11 mouse cellular contexts compared by ENCODE assay signal in the genomic region with DNA sequence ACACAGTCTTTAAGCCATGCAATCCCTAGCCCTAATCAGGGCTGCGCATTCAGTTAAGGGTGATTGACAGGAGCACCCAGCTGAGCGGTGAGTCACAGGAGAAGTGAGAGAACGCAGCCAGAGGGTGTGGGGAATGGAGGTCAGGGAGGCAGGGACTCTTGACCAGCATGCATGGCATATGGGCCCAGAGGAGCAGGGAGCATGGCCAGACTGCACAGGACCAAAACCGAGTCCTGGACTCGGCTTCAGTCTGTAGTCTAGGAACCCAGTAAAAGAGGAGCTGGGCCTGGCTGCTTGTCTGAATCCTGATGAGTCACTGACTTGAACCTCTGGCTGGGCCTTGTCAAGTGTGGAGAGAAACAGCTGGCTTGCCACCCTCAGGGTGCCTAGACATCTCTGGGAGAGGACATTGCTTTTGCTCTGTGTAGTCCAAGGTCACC.
DNase-seq lines count a peak whose midpoint lies in the region; ATAC-seq and TF ChIP-seq lines count a peak whose summit lies in the region.
"Had no signal": no experiment of that assay in that cellular context is flagged by ENCODE, and none has a peak within 500 bp of the region (broad histone marks: within the 10 kb centered on the region; RNA-seq: fewer than 3 reads in every experiment).

No protein-coding gene starts in this region.

- H3K4me1 ChIP-seq in intestine, embryonic 14.5 days (replicated peaks; ENCODE audit: control insufficient read depth, insufficient read depth, low read length), result no peaks in the 10 kb centered on the region
- H3K4me1 ChIP-seq in intestine, postnatal 0 days (replicated peaks; ENCODE audit: control insufficient read depth, insufficient read depth, low read length), result no peaks in the 10 kb centered on the region
- peaks cover 10% of the 10 kb centered on the region for H3K4me1 ChIP-seq in heart, embryonic 12.5 days (replicated peaks)
- H3K4me1 ChIP-seq: liver, embryonic 13.5 days had no signal

- H3K4me3 ChIP-seq in intestine, embryonic 14.5 days (ENCODE audit: low read depth, low read length), result no peak overlapping the region
- H3K4me3 ChIP-seq in intestine, postnatal 0 days (ENCODE audit: low read depth, low read length), result no peak overlapping the region
- H3K4me3 ChIP-seq in heart, embryonic 12.5 days, result no peak overlapping the region
- H3K4me3 ChIP-seq: forebrain, embryonic 10.5 days; liver, embryonic 13.5 days had no signal

- peak; percentile 66; the same call in 1 of the 2 replicates for ATAC-seq in intestine, embryonic 14.5 days (replicated peaks; ENCODE audit: low FRiP score, low TSS enrichment, low read depth)
- ATAC-seq in intestine, postnatal 0 days, result no peak
- ATAC-seq in erythroblast, adult 5-6 weeks (replicated peaks; ENCODE audit: low FRiP score, poor library complexity, severe bottlenecking), result no peak
- no peak; the same call in 1 of the 2 replicates for ATAC-seq in heart, embryonic 12.5 days (ENCODE audit: insufficient number of reproducible peaks, low FRiP score)

- TF ChIP-seq CTCF in intestine, postnatal 0 days (IDR thresholded peaks at IDR 0.05; ENCODE audit: low read depth), result no peak

- no peaks in the 10 kb centered on the region for H3K27me3 ChIP-seq in intestine, embryonic 14.5 days (replicated peaks; ENCODE audit: control insufficient read depth, insufficient read depth, low read length)
- no peaks in the 10 kb centered on the region for H3K27me3 ChIP-seq in intestine, postnatal 0 days (replicated peaks; ENCODE audit: control insufficient read depth, insufficient read depth, low read length)
- no peaks in the 10 kb centered on the region; the same call in 1 of the 2 replicates for H3K27me3 ChIP-seq in heart, embryonic 12.5 days (replicated peaks)
- H3K27me3 ChIP-seq: liver, embryonic 13.5 days had no signal

- no peak overlapping the region for H3K4me2 ChIP-seq in intestine, embryonic 14.5 days (ENCODE audit: low read length)
- no peak overlapping the region for H3K4me2 ChIP-seq in intestine, postnatal 0 days (replicated peaks; ENCODE audit: low read depth)
- H3K4me2 ChIP-seq in heart, embryonic 12.5 days, result no peak overlapping the region
- H3K4me2 ChIP-seq: heart, embryonic 11.5 days; liver, embryonic 13.5 days had no signal

- H3K9me3 ChIP-seq in intestine, embryonic 14.5 days (ENCODE audit: control insufficient read depth, low read length), result no peaks in the 10 kb centered on the region
- no peaks in the 10 kb centered on the region for H3K9me3 ChIP-seq in intestine, postnatal 0 days (ENCODE audit: control insufficient read depth)
- no peaks in the 10 kb centered on the region for H3K9me3 ChIP-seq in heart, embryonic 12.5 days (replicated peaks)
- H3K9me3 ChIP-seq: forebrain, embryonic 10.5 days; liver, embryonic 13.5 days had no signal

- 66% methylated on average over 5 of the region's 5 CpGs for WGBS in intestine, embryonic 14.5 days
- WGBS in intestine, postnatal 0 days, result 55% methylated on average over 5 of the region's 5 CpGs
- 34% methylated on average over 5 of the region's 5 CpGs for WGBS in heart, embryonic 12.5 days

- no peak overlapping the region for H3K9ac ChIP-seq in intestine, embryonic 14.5 days (ENCODE audit: low read length)
- no peak overlapping the region for H3K9ac ChIP-seq in intestine, postnatal 0 days (ENCODE audit: low read depth, low read length)
- no peak overlapping the region for H3K9ac ChIP-seq in heart, embryonic 12.5 days
- H3K9ac ChIP-seq: liver, embryonic 13.5 days had no signal

- H3K27ac ChIP-seq in intestine, embryonic 14.5 days (ENCODE audit: low read depth), result no peak overlapping the region
- no peak overlapping the region for H3K27ac ChIP-seq in intestine, postnatal 0 days (ENCODE audit: low read depth, low read length)
- no peak overlapping the region for H3K27ac ChIP-seq in heart, embryonic 12.5 days (ENCODE audit: poor library complexity, severe bottlenecking)
- H3K27ac ChIP-seq: forebrain, embryonic 10.5 days; liver, embryonic 13.5 days had no signal

- no peaks in the 10 kb centered on the region for H3K36me3 ChIP-seq in intestine, embryonic 14.5 days (ENCODE audit: control insufficient read depth, insufficient read depth, low read length)
- no peaks in the 10 kb centered on the region for H3K36me3 ChIP-seq in intestine, postnatal 0 days (ENCODE audit: control insufficient read depth, insufficient read depth)
- H3K36me3 ChIP-seq in heart, embryonic 12.5 days, result no peaks in the 10 kb centered on the region
- H3K36me3 ChIP-seq: liver, embryonic 13.5 days had no signal

- intact Hi-C loops in left cerebral cortex, postnatal 10 days (cut with DNase I), result loop anchor here (10.0 kb wide), 1 partner anchor 120 kb away; no protein-coding TSS in a partner anchor

- no peak for DNase-seq in intestine, embryonic 14.5 days (ENCODE audit: low spot score)
- peak; percentile 82 for DNase-seq in 3134 (ENCODE audit: extremely low read depth, insufficient read length, low spot score)
- peak; percentile 36 for DNase-seq in Muller cell, postnatal 12 days (ENCODE audit: inconsistent ontology term)
- DNase-seq in cerebellum, postnatal 25 days, result peak; percentile 74 to 84
- DNase-seq in left cerebral cortex, postnatal 10 days (ENCODE audit: extremely low spot score in 1 of 2, low spot score in 2 of 2), result no peak
- DNase-seq: liver, embryonic 13.5 days had no signal

Comparison
In these comparisons a context has a peak if more than half of its experiments do, and no peak if none do; other contexts are left out.
1. DNase-seq: peak in 3134 (single experiment), Muller cell, postnatal 12 days (single experiment) and cerebellum, postnatal 25 days (2 of 2); none in intestine, embryonic 14.5 days (single experiment) and left cerebral cortex, postnatal 10 days (0 of 2).